Mouse (Mus musculus) forebrain, embryonic 12.5 days (tissue): Measurements from ENCODE around the gene 4933405L10Rik. TPM values are rescaled to one million over a fixed set of nuclear protein-coding genes. Genes with fewer than 3 reads are reported as not detected.
A peak's percentile ranks its signal among the peaks of the same experiment; 100 is the strongest.

Experiments
- ATAC-seq: fragments of 200-750 bp; cut with Nextera tagmentation; 2 replicates; pipeline ENCODE4 v1.8.0; 2017; ENCODE audit warnings: moderate TSS enrichment; ENCODE audit not compliant: low FRiP score
- H3K27ac ChIP-seq: fragments of 300-500 bp; sonication (generic); 2 replicates; pipeline ENCODE4 v1.5.1; 2016; ENCODE audit warnings: mild to moderate bottlenecking
- H3K27me3 ChIP-seq: fragments of 300-500 bp; sonication (generic); 2 replicates; pipeline ENCODE4 v1.6.1; 2016; ENCODE audit warnings: mild to moderate bottlenecking
- H3K36me3 ChIP-seq: fragments of 300-500 bp; sonication (generic); replicated peaks from 2 replicates; pipeline ENCODE4 v1.6.1; 2016; ENCODE audit warnings: mild to moderate bottlenecking
- H3K4me1 ChIP-seq: fragments of 300-500 bp; sonication (generic); 2 replicates; pipeline ENCODE4 v1.6.1; 2016
- H3K4me2 ChIP-seq: fragments of 300-500 bp; sonication (generic); 2 replicates; pipeline ENCODE4 v1.6.1; 2016; ENCODE audit warnings: mild to moderate bottlenecking, moderate library complexity
- H3K4me3 ChIP-seq: fragments of 300-500 bp; sonication (generic); replicated peaks from 2 replicates; pipeline ENCODE4 v1.5.1; 2016; ENCODE audit warnings: mild to moderate bottlenecking
- H3K9ac ChIP-seq: fragments of 300-500 bp; sonication (generic); 2 replicates; pipeline ENCODE4 v1.6.1; 2016; ENCODE audit warnings: mild to moderate bottlenecking
- H3K9me3 ChIP-seq: fragments of 300-500 bp; sonication (generic); 2 replicates; pipeline ENCODE4 v1.6.1; 2016
- WGBS: fragments of 180-500 bp; shearing (Covaris S2); methylation state at CpG from one replicate; pipeline ENCODE4 v1.1.7; 2016; 5-methylcytosine and 5-hydroxymethylcytosine counted together
- polyA plus RNA-seq: library from polyadenylated mRNA; unstranded; fragments of >200 nt; fragmentation: Nextera tagmentation; extraction: Ambion mirVana; gene quantifications from 2 replicates; pipeline ENCODE4 v1.2.1, GENCODE M21; 2016

Gene 4933405L10Rik
- polyA plus RNA-seq, 1 experiment from 2014 or later, result 0.32 TPM

- WGBS, result 93% methylated on average over 24 of the region's 24 CpGs
- H3K36me3 ChIP-seq, result peaks cover 32% of the 10 kb centered on the region
- 0 out of 2 replicates have a peak overlapping the region, but pooled peaks have one; percentile 66 for H3K4me3 ChIP-seq
- no peaks in the 10 kb centered on the region for H3K9me3 ChIP-seq
- H3K4me2 ChIP-seq, result 0 out of 2 replicates have a peak overlapping the region, but pooled peaks have one; percentile 95
- peaks cover 41% of the 10 kb centered on the region for H3K4me1 ChIP-seq
- no peak overlapping the region for H3K9ac ChIP-seq
- no peak for ATAC-seq
- no peaks in the 10 kb centered on the region for H3K27me3 ChIP-seq
- H3K27ac ChIP-seq, result no peak overlapping the region
Observed at GRCm38 (mm10) chr8:105702731-105703415, 4.6 kb upstream of the 4933405L10Rik start.

- Histone ChIP-seq H3K4me1 (peaks cover 45% of the 10 kb centered on the region), H3K27me3 (no peaks in the 10 kb centered on the region), H3K9me3 (no peaks in the 10 kb centered on the region), H3K27ac (no peak overlapping the region), H3K36me3 (peaks cover 22% of the 10 kb centered on the region), H3K9ac (no peak overlapping the region), H3K4me3 (no peak overlapping the region), H3K4me2 (no peak overlapping the region)
- no peak for ATAC-seq
- 93% methylated on average over 34 of the region's 34 CpGs for WGBS
Observed at GRCm38 (mm10) chr8:105704146-105704812, 3.2 kb upstream of the 4933405L10Rik start.

- no peaks in the 10 kb centered on the region for H3K27me3 ChIP-seq
- no peak for ATAC-seq
- 90% methylated on average over 6 of the region's 6 CpGs for WGBS
- peaks cover 22% of the 10 kb centered on the region for H3K36me3 ChIP-seq
- no peak overlapping the region for H3K9ac ChIP-seq
- no peak overlapping the region for H3K4me2 ChIP-seq
- H3K4me1 ChIP-seq, result peaks cover 39% of the 10 kb centered on the region
- no peak overlapping the region for H3K27ac ChIP-seq
- H3K4me3 ChIP-seq, result no peak overlapping the region
- no peaks in the 10 kb centered on the region for H3K9me3 ChIP-seq
Observed at GRCm38 (mm10) chr8:105704955-105705354, 2.5 kb upstream of the 4933405L10Rik start.

- H3K27me3 ChIP-seq, result no peaks in the 10 kb centered on the region
- H3K4me2 ChIP-seq, result peak overlapping the region; percentile 82
- peaks cover 22% of the 10 kb centered on the region for H3K36me3 ChIP-seq
- H3K9me3 ChIP-seq, result no peaks in the 10 kb centered on the region
- H3K9ac ChIP-seq, result peak overlapping the region; percentile 80; the same call in 1 of the 2 replicates
- H3K4me1 ChIP-seq, result peaks cover 32% of the 10 kb centered on the region
- H3K4me3 ChIP-seq, result peak overlapping the region; percentile 68
- 80% methylated on average over 12 of the region's 12 CpGs for WGBS
- H3K27ac ChIP-seq, result no peak overlapping the region
- ATAC-seq, result no peak
Observed at GRCm38 (mm10) chr8:105706426-105706825, 1.0 kb upstream of the 4933405L10Rik start.

GRCm38 (mm10) chr8:105708675-105709074 is 1.2 kb downstream of the 4933405L10Rik start:
- H3K4me3 ChIP-seq, result peak overlapping the region; percentile 68; the same call in 1 of the 2 replicates
- no peak for ATAC-seq
- H3K27ac ChIP-seq, result no peak overlapping the region

GRCm38 (mm10) chr8:105709317-105709716 is 1.9 kb downstream of the 4933405L10Rik start:
- no peaks in the 10 kb centered on the region for H3K9me3 ChIP-seq
- H3K4me1 ChIP-seq, result peaks cover 22% of the 10 kb centered on the region
- no peak overlapping the region for H3K27ac ChIP-seq
- H3K4me2 ChIP-seq, result no peak overlapping the region
- no peak overlapping the region for H3K4me3 ChIP-seq
- H3K9ac ChIP-seq, result no peak overlapping the region
- peaks cover 3% of the 10 kb centered on the region for H3K36me3 ChIP-seq
- H3K27me3 ChIP-seq, result no peaks in the 10 kb centered on the region
- no peak for ATAC-seq
- 76% methylated on average over 14 of the region's 14 CpGs for WGBS

More at GRCm38 (mm10) chr8:105708675-105709074, 1.2 kb downstream of the 4933405L10Rik start:
- H3K27me3 ChIP-seq, result no peaks in the 10 kb centered on the region
- H3K9me3 ChIP-seq, result no peaks in the 10 kb centered on the region
- peaks cover 22% of the 10 kb centered on the region for H3K4me1 ChIP-seq
- 96% methylated on average over 8 of the region's 8 CpGs for WGBS
- H3K4me2 ChIP-seq, result no peak overlapping the region
- no peak overlapping the region for H3K9ac ChIP-seq
- peaks cover 9% of the 10 kb centered on the region for H3K36me3 ChIP-seq

- Histone ChIP-seq H3K4me1 (peaks cover 9% of the 10 kb centered on the region), H3K4me3 (no peak overlapping the region), H3K4me2 (no peak overlapping the region), H3K9ac (no peak overlapping the region), H3K27me3 (no peaks in the 10 kb centered on the region), H3K9me3 (no peaks in the 10 kb centered on the region), H3K27ac (no peak overlapping the region), H3K36me3 (peaks cover 19% of the 10 kb centered on the region)
- 88% methylated on average over 3 of the region's 3 CpGs for WGBS
- no peak for ATAC-seq
Observed at GRCm38 (mm10) chr8:105712286-105712685, 4.8 kb downstream of the 4933405L10Rik start.

GRCm38 (mm10) chr8:105714139-105714538 is 6.7 kb downstream of the 4933405L10Rik start:
- no peaks in the 10 kb centered on the region for H3K4me1 ChIP-seq
- H3K4me3 ChIP-seq, result no peak overlapping the region
- H3K4me2 ChIP-seq, result no peak overlapping the region
- peaks cover 21% of the 10 kb centered on the region for H3K36me3 ChIP-seq
- H3K27ac ChIP-seq, result no peak overlapping the region
- no peaks in the 10 kb centered on the region for H3K9me3 ChIP-seq
- H3K9ac ChIP-seq, result no peak overlapping the region
- no peaks in the 10 kb centered on the region for H3K27me3 ChIP-seq
- ATAC-seq, result peak; percentile 49
- WGBS, result 2% methylated on average over 3 of the region's 3 CpGs

GRCm38 (mm10) chr8:105715042-105715441 is 7.6 kb downstream of the 4933405L10Rik start:
- 86% methylated on average over 6 of the region's 6 CpGs for WGBS
- no peak for ATAC-seq
- peaks cover 21% of the 10 kb centered on the region for H3K36me3 ChIP-seq

GRCm38 (mm10) chr8:105716302-105716945 is 9.0 kb downstream of the 4933405L10Rik start:
- 95% methylated on average over 15 of the region's 15 CpGs for WGBS
- ATAC-seq, result no peak
- no peak overlapping the region for H3K4me2 ChIP-seq
- H3K9me3 ChIP-seq, result no peaks in the 10 kb centered on the region
- H3K36me3 ChIP-seq, result peaks cover 29% of the 10 kb centered on the region
- H3K4me1 ChIP-seq, result no peaks in the 10 kb centered on the region
- H3K9ac ChIP-seq, result no peak overlapping the region
- no peak overlapping the region for H3K4me3 ChIP-seq
- H3K27ac ChIP-seq, result no peak overlapping the region
- no peaks in the 10 kb centered on the region for H3K27me3 ChIP-seq

More at GRCm38 (mm10) chr8:105715042-105715441, 7.6 kb downstream of the 4933405L10Rik start:
- no peak overlapping the region for H3K9ac ChIP-seq
- H3K4me3 ChIP-seq, result no peak overlapping the region
- H3K27ac ChIP-seq, result no peak overlapping the region; the same call in 1 of the 2 replicates
- H3K27me3 ChIP-seq, result no peaks in the 10 kb centered on the region
- no peaks in the 10 kb centered on the region for H3K4me1 ChIP-seq
- H3K9me3 ChIP-seq, result no peaks in the 10 kb centered on the region
- H3K4me2 ChIP-seq, result no peak overlapping the region

GRCm38 (mm10) chr8:105719637-105720036 is 12.2 kb downstream of the 4933405L10Rik start:
- Histone ChIP-seq H3K27ac (no peak overlapping the region), H3K27me3 (no peaks in the 10 kb centered on the region), H3K9me3 (no peaks in the 10 kb centered on the region), H3K4me2 (no peak overlapping the region), H3K4me1 (no peaks in the 10 kb centered on the region), H3K9ac (no peak overlapping the region), H3K4me3 (no peak overlapping the region), H3K36me3 (peaks cover 41% of the 10 kb centered on the region)
- no peak for ATAC-seq
- 87% methylated on average over 4 of the region's 4 CpGs for WGBS

- no peaks in the 10 kb centered on the region for H3K27me3 ChIP-seq
- H3K4me3 ChIP-seq, result no peak overlapping the region
- H3K9me3 ChIP-seq, result no peaks in the 10 kb centered on the region
- no peak for ATAC-seq
- 94% methylated on average over 9 of the region's 9 CpGs for WGBS
- no peak overlapping the region for H3K4me2 ChIP-seq
- peaks cover 38% of the 10 kb centered on the region for H3K36me3 ChIP-seq
- H3K27ac ChIP-seq, result no peak overlapping the region
- no peaks in the 10 kb centered on the region for H3K4me1 ChIP-seq
- H3K9ac ChIP-seq, result no peak overlapping the region
Observed at GRCm38 (mm10) chr8:105722861-105723260, 15.4 kb downstream of the 4933405L10Rik start.
